Mouse (Mus musculus) Muller cell, postnatal 12 days (primary cell): ENCODE results near the gene Ncoa3.

Experiments used
- DNase-seq: peaks from one replicate; pipeline ENCODE4 v3.0.0-alpha.2; 2015; ENCODE audit errors: inconsistent ontology term

Gene Ncoa3

GRCm38 (mm10) chr2:166001768-166002167 is 9.3 kb downstream of the Ncoa3 start:
- no peak for DNase-seq

- DNase-seq: no peak
Measured at GRCm38 (mm10) chr2:166002429-166002828, 10.0 kb downstream of the Ncoa3 start.

- no peak for DNase-seq
Measured at GRCm38 (mm10) chr2:166003004-166003403, 10.6 kb downstream of the Ncoa3 start.

- DNase-seq: no peak
Measured at GRCm38 (mm10) chr2:166007046-166007445, 14.6 kb downstream of the Ncoa3 start.

GRCm38 (mm10) chr2:166008558-166009392 is 16.3 kb downstream of the Ncoa3 start:
- DNase-seq: no peak

- no peak for DNase-seq
Measured at GRCm38 (mm10) chr2:166009393-166009947, 17.0 kb downstream of the Ncoa3 start.

GRCm38 (mm10) chr2:166010321-166010720 is 17.9 kb downstream of the Ncoa3 start:
- DNase-seq: no peak

GRCm38 (mm10) chr2:166011422-166011821 is 19.0 kb downstream of the Ncoa3 start:
- DNase-seq: no peak

GRCm38 (mm10) chr2:166012145-166012544 is 19.7 kb downstream of the Ncoa3 start:
- DNase-seq: no peak

GRCm38 (mm10) chr2:166018769-166019168 is 26.3 kb downstream of the Ncoa3 start:
- DNase-seq: no peak

GRCm38 (mm10) chr2:166020026-166020425 is 27.6 kb downstream of the Ncoa3 start:
- DNase-seq: no peak

GRCm38 (mm10) chr2:166021073-166021610 is 28.7 kb downstream of the Ncoa3 start:
- no peak for DNase-seq

GRCm38 (mm10) chr2:166021642-166022041 is 29.2 kb downstream of the Ncoa3 start:
- no peak for DNase-seq

- no peak for DNase-seq
Measured at GRCm38 (mm10) chr2:166022327-166022726, 29.9 kb downstream of the Ncoa3 start.

GRCm38 (mm10) chr2:166024079-166024478 is 31.6 kb downstream of the Ncoa3 start:
- no peak for DNase-seq

- DNase-seq: no peak
Measured at GRCm38 (mm10) chr2:166024621-166025020, 32.2 kb downstream of the Ncoa3 start.

GRCm38 (mm10) chr2:166025943-166026342 is 33.5 kb downstream of the Ncoa3 start:
- no peak for DNase-seq

- DNase-seq: no peak
Measured at GRCm38 (mm10) chr2:166027834-166028233, 35.4 kb downstream of the Ncoa3 start.

GRCm38 (mm10) chr2:166029232-166029631 is 36.8 kb downstream of the Ncoa3 start:
- no peak for DNase-seq

GRCm38 (mm10) chr2:166030256-166030995 is 38.0 kb downstream of the Ncoa3 start:
- no peak for DNase-seq

- peak; percentile 88 for DNase-seq
Measured at GRCm38 (mm10) chr2:166031120-166031929, 38.9 kb downstream of the Ncoa3 start.
